Mouse (Mus musculus): ENCODE data around the gene Sh3rf3. TPM values are rescaled to one million over a fixed set of nuclear protein-coding genes. Genes with fewer than 3 reads are reported as not detected.

Sh3rf3 gene
- total RNA-seq, 1 experiment: 1.6 TPM

GRCm38 (mm10) chr10:58829251-58830111 is 16.3 kb downstream of the Sh3rf3 start:
- Histone ChIP-seq H3K4me1 (ENCODE audit: control insufficient read depth in 2 of 2, insufficient read depth in 2 of 2, low read length in 2 of 2, poor library complexity in 1 of 2) (no peaks in the 10 kb centered on the region), H3K36me3 (ENCODE audit: control insufficient read depth, insufficient read depth, low read length, poor library complexity, severe bottlenecking) (no peaks in the 10 kb centered on the region), H3K4me3 (ENCODE audit: insufficient read depth in 1 of 2, low read depth in 1 of 2, low read length in 2 of 2, poor library complexity in 1 of 2, severe bottlenecking in 1 of 2) (no peak overlapping the region), H3K27ac (ENCODE audit: insufficient read depth, low read depth, low read length, poor library complexity, severe bottlenecking) (no peak overlapping the region), H3K9me3 (ENCODE audit: control insufficient read depth, insufficient read depth, low read depth, low read length) (no peaks in the 10 kb centered on the region), H3K9ac (ENCODE audit: insufficient read depth, low read depth, low read length, poor library complexity, severe bottlenecking) (no peak overlapping the region)
- in situ Hi-C loops (cut with MboI; ENCODE audit: low sequenced_read_pairs in 2 of 2, unreplicated experiment in 2 of 2): no loop called here
- DNase-seq (ENCODE audit: low read depth, low spot score): no peak
- no peak for TF ChIP-seq CHD2 (IDR thresholded peaks at IDR 0.05; ENCODE audit: low read depth, low read length)
- TF ChIP-seq ZNF384 (IDR thresholded peaks at IDR 0.05; ENCODE audit: low read depth, low read length): no peak
- no peak for TF ChIP-seq HCFC1 (IDR thresholded peaks at IDR 0.05; ENCODE audit: borderline replicate concordance, insufficient read depth, low read length)
- TF ChIP-seq MAFK (IDR thresholded peaks at IDR 0.05; ENCODE audit: insufficient read depth, low read depth, low read length): no peak
- no peak for TF ChIP-seq ZC3H11A (IDR thresholded peaks at IDR 0.05; ENCODE audit: borderline replicate concordance, low read depth, low read length)

GRCm38 (mm10) chr10:58833146-58833545 is 20.0 kb downstream of the Sh3rf3 start:
- in situ Hi-C loops (cut with MboI; ENCODE audit: low sequenced_read_pairs in 2 of 2, unreplicated experiment in 2 of 2): no loop called here
- TF ChIP-seq CHD2 (IDR thresholded peaks at IDR 0.05; ENCODE audit: low read depth, low read length) (no peak), ZNF384 (IDR thresholded peaks at IDR 0.05; ENCODE audit: low read depth, low read length) (no peak), HCFC1 (IDR thresholded peaks at IDR 0.05; ENCODE audit: borderline replicate concordance, insufficient read depth, low read length) (no peak), ZC3H11A (IDR thresholded peaks at IDR 0.05; ENCODE audit: borderline replicate concordance, low read depth, low read length) (no peak), MAFK (IDR thresholded peaks at IDR 0.05; ENCODE audit: insufficient read depth, low read depth, low read length) (no peak)

GRCm38 (mm10) chr10:58833741-58834178 is 20.6 kb downstream of the Sh3rf3 start:
- no peaks in the 10 kb centered on the region for H3K9me3 ChIP-seq (ENCODE audit: control insufficient read depth, insufficient read depth, low read depth, low read length)
- in situ Hi-C loops (cut with MboI; ENCODE audit: low sequenced_read_pairs in 2 of 2, unreplicated experiment in 2 of 2): no loop called here
- H3K36me3 ChIP-seq (ENCODE audit: control insufficient read depth, insufficient read depth, low read length, poor library complexity, severe bottlenecking): no peaks in the 10 kb centered on the region
- H3K4me1 ChIP-seq (ENCODE audit: control insufficient read depth in 2 of 2, insufficient read depth in 2 of 2, low read length in 2 of 2, poor library complexity in 1 of 2): no peaks in the 10 kb centered on the region
- H3K27ac ChIP-seq (ENCODE audit: insufficient read depth, low read depth, low read length, poor library complexity, severe bottlenecking): no peak overlapping the region
- no peak overlapping the region for H3K9ac ChIP-seq (ENCODE audit: insufficient read depth, low read depth, low read length, poor library complexity, severe bottlenecking)
- no peak for DNase-seq (ENCODE audit: low read depth, low spot score)
- no peak overlapping the region for H3K4me3 ChIP-seq (ENCODE audit: insufficient read depth in 1 of 2, low read depth in 1 of 2, low read length in 2 of 2, poor library complexity in 1 of 2, severe bottlenecking in 1 of 2)
- no peak for TF ChIP-seq ZNF384 (IDR thresholded peaks at IDR 0.05; ENCODE audit: low read depth, low read length)
- no peak for TF ChIP-seq CHD2 (IDR thresholded peaks at IDR 0.05; ENCODE audit: low read depth, low read length)
- TF ChIP-seq MAFK (IDR thresholded peaks at IDR 0.05; ENCODE audit: insufficient read depth, low read depth, low read length): no peak
- no peak for TF ChIP-seq HCFC1 (IDR thresholded peaks at IDR 0.05; ENCODE audit: borderline replicate concordance, insufficient read depth, low read length)
- no peak for TF ChIP-seq ZC3H11A (IDR thresholded peaks at IDR 0.05; ENCODE audit: borderline replicate concordance, low read depth, low read length)

More at GRCm38 (mm10) chr10:58833146-58833545, 20.0 kb downstream of the Sh3rf3 start:
- no peak overlapping the region for H3K4me3 ChIP-seq (ENCODE audit: insufficient read depth in 1 of 2, low read depth in 1 of 2, low read length in 2 of 2, poor library complexity in 1 of 2, severe bottlenecking in 1 of 2)
- no peaks in the 10 kb centered on the region for H3K4me1 ChIP-seq (ENCODE audit: control insufficient read depth in 2 of 2, insufficient read depth in 2 of 2, low read length in 2 of 2, poor library complexity in 1 of 2)
- H3K9ac ChIP-seq (ENCODE audit: insufficient read depth, low read depth, low read length, poor library complexity, severe bottlenecking): no peak overlapping the region
- H3K27ac ChIP-seq (ENCODE audit: insufficient read depth, low read depth, low read length, poor library complexity, severe bottlenecking): no peak overlapping the region
- DNase-seq (ENCODE audit: low read depth, low spot score): no peak
- no peaks in the 10 kb centered on the region for H3K9me3 ChIP-seq (ENCODE audit: control insufficient read depth, insufficient read depth, low read depth, low read length)
- no peaks in the 10 kb centered on the region for H3K36me3 ChIP-seq (ENCODE audit: control insufficient read depth, insufficient read depth, low read length, poor library complexity, severe bottlenecking)

- no peak for DNase-seq (ENCODE audit: low read depth, low spot score)
- Histone ChIP-seq H3K36me3 (ENCODE audit: control insufficient read depth, insufficient read depth, low read length, poor library complexity, severe bottlenecking) (no peaks in the 10 kb centered on the region), H3K9me3 (ENCODE audit: control insufficient read depth, insufficient read depth, low read depth, low read length) (no peaks in the 10 kb centered on the region), H3K27ac (ENCODE audit: insufficient read depth, low read depth, low read length, poor library complexity, severe bottlenecking) (no peak overlapping the region), H3K4me1 (ENCODE audit: control insufficient read depth in 2 of 2, insufficient read depth in 2 of 2, low read length in 2 of 2, poor library complexity in 1 of 2) (no peaks in the 10 kb centered on the region), H3K4me3 (ENCODE audit: insufficient read depth in 1 of 2, low read depth in 1 of 2, low read length in 2 of 2, poor library complexity in 1 of 2, severe bottlenecking in 1 of 2) (no peak overlapping the region), H3K9ac (ENCODE audit: insufficient read depth, low read depth, low read length, poor library complexity, severe bottlenecking) (no peak overlapping the region)
- TF ChIP-seq ZC3H11A (IDR thresholded peaks at IDR 0.05; ENCODE audit: borderline replicate concordance, low read depth, low read length) (no peak), HCFC1 (IDR thresholded peaks at IDR 0.05; ENCODE audit: borderline replicate concordance, insufficient read depth, low read length) (no peak), CHD2 (IDR thresholded peaks at IDR 0.05; ENCODE audit: low read depth, low read length) (no peak), ZNF384 (IDR thresholded peaks at IDR 0.05; ENCODE audit: low read depth, low read length) (no peak), MAFK (IDR thresholded peaks at IDR 0.05; ENCODE audit: insufficient read depth, low read depth, low read length) (no peak)
- in situ Hi-C loops (cut with MboI; ENCODE audit: low sequenced_read_pairs in 2 of 2, unreplicated experiment in 2 of 2): no loop called here
Measured at GRCm38 (mm10) chr10:58836391-58836790, 23.2 kb downstream of the Sh3rf3 start.
